Mouse (Mus musculus) lung, embryonic 14.5 days (tissue): Measurements from ENCODE around the gene Atp6v0a1. TPM values are rescaled to one million over a fixed set of nuclear protein-coding genes. Genes with fewer than 3 reads are reported as not detected.

ENCODE experiments used
- ATAC-seq: fragments of 200-750 bp; cut with Nextera tagmentation; 2 replicates; pipeline ENCODE4 v1.8.0; 2017; ENCODE audit warnings: mild to moderate bottlenecking, moderate TSS enrichment, moderate library complexity; ENCODE audit not compliant: insufficient read depth
- DNase-seq: peaks from one replicate; pipeline ENCODE4 v3.0.0-alpha.2; 2015
- H3K27ac ChIP-seq: fragments of 300-500 bp; sonication (generic); 2 replicates; pipeline ENCODE4 v1.5.1; 2014; ENCODE audit warnings: low read depth, mild to moderate bottlenecking, moderate library complexity
- H3K27me3 ChIP-seq: fragments of 300-500 bp; sonication (generic); 2 replicates; pipeline ENCODE4 v1.6.1; 2014; ENCODE audit warnings: low read length, control low read depth; ENCODE audit not compliant: insufficient read depth
- H3K36me3 ChIP-seq: fragments of 300-500 bp; sonication (generic); 2 replicates; pipeline ENCODE4 v1.6.1; 2014; ENCODE audit warnings: control low read depth; ENCODE audit not compliant: insufficient read depth
- H3K4me1 ChIP-seq: fragments of 300-500 bp; sonication (generic); 2 replicates; pipeline ENCODE4 v1.6.1; 2014; ENCODE audit warnings: antibody characterized with exemption, control low read depth; ENCODE audit not compliant: insufficient read depth
- H3K4me2 ChIP-seq: fragments of 300-500 bp; sonication (generic); 2 replicates; pipeline ENCODE4 v1.6.1; 2014; ENCODE audit warnings: mild to moderate bottlenecking
- H3K4me3 ChIP-seq: fragments of 300-500 bp; sonication (generic); 2 replicates; pipeline ENCODE4 v1.5.1; 2014; ENCODE audit warnings: low read depth, low read length
- H3K9ac ChIP-seq: fragments of 300-500 bp; sonication (generic); 2 replicates; pipeline ENCODE4 v1.6.1; 2014
- H3K9me3 ChIP-seq: fragments of 300-500 bp; sonication (generic); 2 replicates; pipeline ENCODE4 v1.6.1; 2016; ENCODE audit warnings: low read depth, low read length, control low read depth
- CTCF ChIP-seq: IDR thresholded peaks from 2 replicates; pipeline ENCODE4 v1.5.1; 2016; ENCODE audit warnings: antibody characterized with exemption, low read depth
- WGBS: fragments of 180-500 bp; shearing (Covaris S2); extraction: QIAGEN DNeasy Blood & Tissue Kit; methylation state at CpG from one replicate; pipeline ENCODE4 v1.1.7; 2014; 5-methylcytosine and 5-hydroxymethylcytosine counted together
- polyA plus RNA-seq: library from polyadenylated mRNA; unstranded; fragments of >200 nt; fragmentation: Nextera tagmentation; extraction: Ambion mirVana; gene quantifications from 2 replicates; pipeline ENCODE4 v1.2.1, GENCODE M21; 2014

Atp6v0a1 gene
- polyA plus RNA-seq, 1 experiment from 2014 or later: 38.0 TPM

DNA sequence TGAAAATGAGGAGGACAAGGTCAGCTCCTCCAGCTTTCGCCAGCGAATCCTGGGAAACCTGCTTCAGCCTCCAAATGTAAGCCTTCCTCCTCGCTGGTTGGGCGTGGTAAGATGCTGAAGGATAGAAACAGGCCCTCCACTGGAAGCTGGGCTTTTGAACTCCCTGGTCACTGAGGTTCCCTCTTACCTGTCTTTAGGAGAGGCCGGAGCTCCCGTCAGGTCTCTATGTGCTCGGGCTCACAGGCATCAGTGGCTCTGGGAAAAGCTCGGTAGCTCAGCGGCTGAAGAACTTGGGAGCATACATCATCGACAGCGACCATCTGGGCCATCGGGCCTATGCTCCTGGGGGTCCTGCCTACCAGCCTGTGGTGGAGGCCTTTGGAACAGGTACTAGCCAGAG is 75.6 kb downstream of the Atp6v0a1 start:
- Histone ChIP-seq H3K27ac (no peak overlapping the region), H3K36me3 (peaks cover 22% of the 10 kb centered on the region), H3K9ac (no peak overlapping the region), H3K4me1 (peaks cover 10% of the 10 kb centered on the region), H3K4me2 (no peak overlapping the region), H3K4me3 (no peak overlapping the region), H3K9me3 (no peaks in the 10 kb centered on the region), H3K27me3 (peaks cover 21% of the 10 kb centered on the region)
- no peak for TF ChIP-seq CTCF
- DNase-seq: no peak
- no peak for ATAC-seq
- 90% methylated on average over 12 of the region's 12 CpGs for WGBS

DNA sequence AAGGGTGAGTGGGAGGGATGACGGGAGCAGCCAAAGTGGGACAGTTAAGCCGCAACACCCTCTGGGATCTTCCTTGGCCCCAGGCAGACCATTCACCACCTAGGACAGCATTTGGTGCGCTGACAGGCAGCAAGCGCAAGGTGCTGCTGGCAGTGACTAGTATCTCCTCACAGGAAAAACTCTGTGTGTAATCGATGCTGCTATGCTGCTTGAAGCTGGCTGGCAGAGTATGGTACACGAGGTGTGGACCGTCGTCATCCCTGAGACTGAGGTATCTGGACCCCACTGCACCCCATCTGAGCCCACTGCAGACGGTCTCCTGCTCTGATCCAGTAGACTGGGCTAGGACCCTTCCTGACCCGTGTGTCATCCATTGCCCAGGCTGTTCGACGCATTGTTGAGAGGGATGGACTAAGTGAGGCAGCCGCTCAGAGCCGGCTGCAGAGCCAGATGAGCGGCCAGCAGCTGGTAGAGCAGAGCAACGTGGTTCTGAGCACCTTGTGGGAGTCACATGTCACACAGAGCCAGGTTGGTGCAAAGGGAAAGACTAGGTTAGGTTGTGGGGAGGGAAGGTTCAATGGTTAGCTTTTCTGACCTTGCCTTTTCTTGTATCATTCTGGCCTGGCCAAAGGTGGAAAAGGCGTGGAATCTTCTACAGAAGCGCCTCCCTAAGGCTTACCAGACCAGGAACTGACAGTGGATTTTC is 76.5 kb downstream of the Atp6v0a1 start:
- H3K4me2 ChIP-seq: no peak overlapping the region
- H3K9ac ChIP-seq: no peak overlapping the region
- H3K4me3 ChIP-seq: no peak overlapping the region
- peaks cover 11% of the 10 kb centered on the region for H3K27me3 ChIP-seq
- 89% methylated on average over 18 of the region's 18 CpGs for WGBS
- no peaks in the 10 kb centered on the region for H3K9me3 ChIP-seq
- ATAC-seq (no peak), DNase-seq (no peak)
- no peak overlapping the region for H3K27ac ChIP-seq
- TF ChIP-seq CTCF: no peak
- peaks cover 31% of the 10 kb centered on the region for H3K36me3 ChIP-seq
- H3K4me1 ChIP-seq: peaks cover 10% of the 10 kb centered on the region

DNA sequence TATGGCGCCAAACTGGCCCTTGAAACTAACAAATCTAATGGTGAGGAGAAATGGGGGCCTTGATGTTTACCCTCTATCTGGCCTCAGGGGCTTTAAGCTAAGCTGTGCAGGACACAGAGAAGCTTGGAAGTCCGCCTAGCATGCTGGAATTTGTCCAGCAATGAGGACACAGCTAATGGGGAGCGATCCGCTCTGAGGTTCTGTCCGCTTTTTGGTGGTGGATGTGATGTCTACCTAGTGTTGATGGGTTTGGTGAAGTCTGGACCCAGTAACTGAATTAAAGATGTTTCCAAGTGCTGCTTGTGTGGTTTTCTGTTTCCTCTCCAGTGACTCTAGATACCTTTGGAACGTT is 77.0 kb downstream of the Atp6v0a1 start:
- Histone ChIP-seq H3K27me3 (peaks cover 6% of the 10 kb centered on the region; the same call in 1 of the 2 replicates), H3K36me3 (peaks cover 37% of the 10 kb centered on the region), H3K27ac (peak overlapping the region; percentile 87; the same call in 1 of the 2 replicates), H3K4me3 (peak overlapping the region; percentile 78; the same call in 1 of the 2 replicates), H3K4me1 (peaks cover 7% of the 10 kb centered on the region), H3K9me3 (no peaks in the 10 kb centered on the region), H3K9ac (peak overlapping the region; percentile 78; the same call in 1 of the 2 replicates), H3K4me2 (peak overlapping the region; percentile 96)
- peak; percentile 33 for DNase-seq
- no peak for ATAC-seq
- WGBS: 69% methylated on average over 6 of the region's 6 CpGs
- TF ChIP-seq CTCF: no peak

DNA sequence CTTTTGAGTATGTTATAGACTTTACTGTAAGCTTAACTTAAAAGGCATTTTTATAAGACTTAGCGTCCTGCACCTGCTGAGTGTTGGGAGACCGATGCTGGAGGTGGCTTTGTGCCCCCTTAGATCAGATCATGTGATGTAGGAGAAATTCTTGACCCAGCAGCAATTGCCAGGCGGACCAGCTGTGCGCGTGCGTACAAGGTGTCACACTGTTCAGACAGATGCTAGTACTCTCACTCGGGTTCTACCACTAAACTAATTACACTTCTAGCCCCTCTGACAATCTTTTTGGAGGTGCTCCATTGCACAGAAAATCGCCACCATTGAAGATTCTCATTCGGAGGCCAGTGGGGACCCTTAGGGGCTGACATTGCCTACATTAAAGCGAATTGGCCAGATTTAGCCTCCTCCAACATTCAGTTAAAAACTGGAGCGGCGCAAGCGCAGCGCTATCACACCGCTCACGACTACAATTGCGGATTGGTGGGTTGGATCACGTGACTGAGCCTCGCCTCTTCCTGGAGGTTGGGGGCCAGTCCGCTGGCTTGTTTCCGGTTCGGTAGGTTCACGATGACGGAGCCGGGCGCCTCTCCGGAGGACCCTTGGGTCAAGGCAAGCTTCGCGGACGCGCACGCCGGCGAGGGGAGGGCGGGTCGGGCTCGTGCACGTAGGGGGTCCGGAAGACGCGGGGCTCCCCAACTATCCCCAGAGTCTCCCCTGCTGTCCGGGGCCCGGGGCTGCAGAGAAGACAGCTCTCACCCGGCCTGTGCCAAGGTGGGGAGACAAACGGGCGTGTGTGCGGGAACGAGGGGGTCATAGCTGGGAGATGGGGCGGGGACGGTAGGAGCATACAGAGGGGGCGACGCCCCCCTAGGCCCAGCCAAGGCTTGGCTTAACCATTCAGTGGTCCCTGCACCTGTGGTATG is 77.8 kb downstream of the Atp6v0a1 start, which contains the start of gene Mlx:
Gene Mlx, plus strand, starts transcription at position 522 of the 926 bp plus-strand sequence.
- Histone ChIP-seq H3K27ac (peak within 1 kb of the TSS; percentile 87), H3K4me2 (peak within 1 kb of the TSS; percentile 96), H3K4me3 (peak within 1 kb of the TSS; percentile 78), H3K9me3 (no peaks in the 10 kb centered on the region), H3K4me1 (peaks cover 4% of the 10 kb centered on the region), H3K27me3 (no peaks in the 10 kb centered on the region), H3K9ac (peak within 1 kb of the TSS; percentile 78), H3K36me3 (peaks cover 44% of the 10 kb centered on the region)
- ATAC-seq: peak; percentile 80
- 2% methylated on average over 52 of the region's 52 CpGs for WGBS
- TF ChIP-seq CTCF: no peak
- peak; percentile 96 for DNase-seq

DNA sequence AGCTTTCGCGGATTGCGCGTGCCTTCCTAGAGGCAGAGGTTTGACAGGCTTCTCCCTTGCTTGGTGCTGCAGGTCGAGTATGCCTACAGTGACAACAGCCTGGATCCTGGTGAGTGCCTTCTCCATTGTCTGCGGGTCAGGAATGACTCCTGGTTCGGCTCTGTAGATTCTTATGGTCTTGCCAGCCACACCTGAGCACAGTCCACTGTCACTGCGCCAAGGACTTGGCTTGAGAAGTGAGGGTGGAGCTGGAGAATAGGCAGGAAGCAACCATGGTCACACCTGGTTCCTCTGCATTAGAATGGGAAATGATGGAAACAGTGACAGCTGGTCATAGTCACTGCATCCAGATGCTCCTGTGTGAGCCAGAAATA is 78.4 kb downstream of the Atp6v0a1 start:
- Histone ChIP-seq H3K4me3 (peak overlapping the region; percentile 78), H3K9me3 (no peaks in the 10 kb centered on the region), H3K27me3 (no peaks in the 10 kb centered on the region), H3K4me1 (peaks cover 4% of the 10 kb centered on the region), H3K9ac (peak overlapping the region; percentile 78), H3K27ac (peak overlapping the region; percentile 87), H3K36me3 (peaks cover 50% of the 10 kb centered on the region), H3K4me2 (peak overlapping the region; percentile 96)
- WGBS: 9% methylated on average over 8 of the region's 8 CpGs
- TF ChIP-seq CTCF: no peak
- DNase-seq: no peak
- ATAC-seq: no peak

DNA sequence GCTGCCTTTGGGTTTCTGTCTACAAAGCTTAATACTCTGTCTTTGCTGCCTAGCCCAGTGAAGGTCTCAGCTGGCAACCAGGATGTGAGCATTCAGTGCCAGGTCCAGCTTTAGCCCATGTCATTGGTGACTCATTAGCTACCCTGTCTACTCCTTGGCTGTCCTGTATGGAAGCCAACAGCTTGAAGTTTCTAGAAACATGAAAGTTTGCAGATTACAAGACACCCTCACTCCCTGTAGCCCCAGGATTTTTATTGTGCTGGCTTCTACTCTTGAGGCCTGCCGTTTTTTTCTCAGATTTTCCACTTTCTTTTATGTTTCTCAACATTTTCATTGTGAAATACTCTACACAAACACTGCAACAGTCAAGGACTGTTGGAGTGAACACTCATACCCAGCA is 80.7 kb downstream of the Atp6v0a1 start:
- no peak overlapping the region for H3K9ac ChIP-seq

GRCm38 (mm10) chr11:101094930-101095313 is 85.7 kb downstream of the Atp6v0a1 start:
- 0% methylated on average over 18 of the region's 18 CpGs for WGBS
- TF ChIP-seq CTCF: no peak
- ATAC-seq (no peak), DNase-seq (no peak)
- Histone ChIP-seq H3K27ac (peak overlapping the region; percentile 33; the same call in 1 of the 2 replicates), H3K4me3 (peak overlapping the region; percentile 71), H3K4me2 (peak overlapping the region; percentile 96), H3K9me3 (no peaks in the 10 kb centered on the region), H3K36me3 (peaks cover 73% of the 10 kb centered on the region), H3K9ac (peak overlapping the region; percentile 67), H3K4me1 (no peaks in the 10 kb centered on the region), H3K27me3 (no peaks in the 10 kb centered on the region)

More for the DNA sequence above, 80.7 kb downstream of the Atp6v0a1 start:
- Histone ChIP-seq H3K9me3 (no peaks in the 10 kb centered on the region), H3K4me2 (no peak overlapping the region), H3K4me1 (peaks cover 4% of the 10 kb centered on the region), H3K27ac (no peak overlapping the region), H3K36me3 (peaks cover 57% of the 10 kb centered on the region), H3K27me3 (no peaks in the 10 kb centered on the region), H3K4me3 (no peak overlapping the region)
- TF ChIP-seq CTCF: no peak
- ATAC-seq: no peak
- DNase-seq: no peak
- WGBS: 87% methylated on average over 1 of the region's 1 CpGs
